Mouse (Mus musculus) lung, postnatal 0 days (tissue): ENCODE data around the gene Nsun5. TPM values are rescaled to one million over a fixed set of nuclear protein-coding genes. Genes with fewer than 3 reads are reported as not detected.

Experiments used
- ATAC-seq: fragments of 200-750 bp; cut with Nextera tagmentation; 2 replicates; pipeline ENCODE4 v1.8.0; 2017; ENCODE audit warnings: moderate library complexity
- DNase-seq: peaks from one replicate; pipeline ENCODE4 v3.0.0-alpha.2; 2016; ENCODE audit warnings: low spot score
- H3K27ac ChIP-seq: fragments of 300-500 bp; sonication (generic); 2 replicates; pipeline ENCODE4 v1.5.1; 2014; ENCODE audit warnings: antibody characterized with exemption, mild to moderate bottlenecking, low read length, mixed read lengths
- H3K27me3 ChIP-seq: fragments of 300-500 bp; sonication (generic); replicated peaks from 2 replicates; pipeline ENCODE4 v1.6.1; 2014; ENCODE audit warnings: low read length, mixed read lengths; ENCODE audit not compliant: insufficient read depth
- H3K36me3 ChIP-seq: fragments of 300-500 bp; sonication (generic); 2 replicates; pipeline ENCODE4 v1.6.1; 2014; ENCODE audit warnings: low read length, mixed read lengths; ENCODE audit not compliant: insufficient read depth
- H3K4me1 ChIP-seq: fragments of 300-500 bp; sonication (generic); 2 replicates; pipeline ENCODE4 v1.6.1; 2014; ENCODE audit warnings: antibody characterized with exemption, low read depth, low read length, mixed read lengths; ENCODE audit not compliant: insufficient read depth
- H3K4me2 ChIP-seq: fragments of 300-500 bp; sonication (generic); replicated peaks from 2 replicates; pipeline ENCODE4 v1.6.1; 2014; ENCODE audit warnings: low read depth, mild to moderate bottlenecking, low read length, moderate library complexity, mixed read lengths
- H3K4me3 ChIP-seq: fragments of 300-500 bp; sonication (generic); 2 replicates; pipeline ENCODE4 v1.5.1; 2014; ENCODE audit warnings: low read depth, low read length
- H3K9ac ChIP-seq: fragments of 300-500 bp; sonication (generic); replicated peaks from 2 replicates; pipeline ENCODE4 v1.6.1; 2014; ENCODE audit warnings: low read depth, mild to moderate bottlenecking
- H3K9me3 ChIP-seq: fragments of 300-500 bp; sonication (generic); 2 replicates; pipeline ENCODE4 v1.6.1; 2016; ENCODE audit warnings: low read length, mixed read lengths
- CTCF ChIP-seq: IDR thresholded peaks from 2 replicates; pipeline ENCODE4 v1.5.1; 2016; ENCODE audit warnings: antibody characterized with exemption, mild to moderate bottlenecking
- EP300 ChIP-seq: IDR thresholded peaks from 2 replicates; pipeline ENCODE4 v1.6.1; 2016; ENCODE audit warnings: antibody characterized with exemption, mild to moderate bottlenecking, control low read depth
- WGBS: fragments of 180-500 bp; shearing (Covaris S2); extraction: QIAGEN DNeasy Blood & Tissue Kit; methylation state at CpG from one replicate; pipeline ENCODE4 v1.1.7; 2014; 5-methylcytosine and 5-hydroxymethylcytosine counted together
- polyA plus RNA-seq: library from polyadenylated mRNA; unstranded; fragments of >200 nt; fragmentation: Nextera tagmentation; extraction: Ambion mirVana; gene quantifications from 2 replicates; pipeline ENCODE4 v1.2.1, GENCODE M21; 2015

The Nsun5 gene
- polyA plus RNA-seq, 1 experiment from 2014 or later: 13.5 TPM

DNA sequence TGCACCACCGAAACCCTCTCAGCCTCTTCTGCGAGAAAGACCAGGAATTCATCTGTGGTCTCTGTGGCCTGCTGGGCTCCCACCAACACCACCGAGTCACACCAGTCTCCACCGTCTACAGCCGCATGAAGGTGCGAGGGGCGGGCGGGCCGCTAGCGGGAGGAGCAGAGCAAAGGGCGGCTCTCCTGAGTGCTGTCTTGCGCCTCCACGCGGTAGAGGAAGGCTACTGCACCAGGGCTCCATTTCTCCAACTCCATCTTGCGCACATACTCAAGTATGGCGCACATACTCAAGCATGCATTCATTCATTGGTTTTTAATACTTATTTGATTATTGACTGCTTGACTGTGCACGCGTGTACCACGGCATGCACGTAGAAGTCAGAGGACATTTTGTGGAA, 16.2 kb upstream of the Nsun5 start:
- TF ChIP-seq CTCF (peak; percentile 53), EP300 (no peak)
- H3K27me3 ChIP-seq: no peaks in the 10 kb centered on the region
- no peak for DNase-seq
- H3K4me1 ChIP-seq: no peaks in the 10 kb centered on the region
- H3K4me3 ChIP-seq: no peak overlapping the region
- ATAC-seq: no peak
- no peak overlapping the region for H3K4me2 ChIP-seq
- no peaks in the 10 kb centered on the region for H3K9me3 ChIP-seq
- 16% methylated on average over 20 of the region's 20 CpGs for WGBS
- H3K27ac ChIP-seq: no peak overlapping the region
- no peak overlapping the region for H3K9ac ChIP-seq
- H3K36me3 ChIP-seq: no peaks in the 10 kb centered on the region

DNA sequence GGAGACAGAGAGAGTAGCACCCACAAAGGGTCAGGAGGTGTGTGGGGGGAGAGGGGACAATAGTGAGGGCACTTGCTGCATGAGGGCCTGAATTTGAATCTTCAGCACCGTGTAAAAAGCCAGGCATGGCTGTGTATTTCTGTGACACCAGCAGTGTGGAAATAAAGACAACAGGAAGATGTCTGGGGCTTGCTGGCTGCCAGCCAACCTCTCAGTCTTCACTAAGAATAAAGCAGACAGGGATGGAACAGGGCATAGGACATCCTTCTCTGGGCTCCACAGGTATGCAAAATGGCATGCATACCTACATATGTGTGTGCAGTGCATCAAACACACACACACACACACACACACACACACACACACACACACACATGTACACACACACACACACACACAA, 13.7 kb upstream of the Nsun5 start:
- Histone ChIP-seq H3K9me3 (no peaks in the 10 kb centered on the region), H3K9ac (no peak overlapping the region), H3K4me2 (no peak overlapping the region), H3K4me1 (no peaks in the 10 kb centered on the region), H3K4me3 (no peak overlapping the region), H3K36me3 (no peaks in the 10 kb centered on the region), H3K27ac (no peak overlapping the region), H3K27me3 (no peaks in the 10 kb centered on the region)
- ATAC-seq (no peak), DNase-seq (no peak)
- 20% methylated on average over 1 of the region's 1 CpGs for WGBS
- TF ChIP-seq EP300 (no peak), CTCF (no peak)

DNA sequence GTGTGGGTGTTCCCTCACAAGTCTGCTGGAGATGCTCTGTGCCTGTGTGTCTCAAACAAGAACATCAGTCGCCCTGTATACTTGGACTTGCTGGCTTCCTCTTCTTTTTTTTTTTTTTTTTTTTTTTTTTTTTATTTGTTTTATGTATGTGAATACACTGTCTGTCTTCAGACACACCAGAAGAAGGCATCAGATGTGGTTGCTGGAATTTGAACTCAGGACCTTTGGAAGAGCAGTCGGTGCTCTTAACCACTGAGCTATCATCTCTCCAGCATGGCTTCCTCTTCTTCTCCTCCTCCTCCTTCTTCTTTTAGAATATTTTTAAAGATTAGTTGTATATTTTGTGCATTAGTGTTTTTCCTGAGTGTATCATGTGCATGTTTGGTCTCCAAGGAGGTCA, 12.2 kb upstream of the Nsun5 start:
- Histone ChIP-seq H3K36me3 (no peaks in the 10 kb centered on the region), H3K4me1 (no peaks in the 10 kb centered on the region), H3K27me3 (no peaks in the 10 kb centered on the region), H3K27ac (no peak overlapping the region), H3K9ac (no peak overlapping the region), H3K4me2 (no peak overlapping the region), H3K9me3 (no peaks in the 10 kb centered on the region), H3K4me3 (no peak overlapping the region)
- no peak for ATAC-seq
- TF ChIP-seq CTCF (no peak), EP300 (no peak)
- DNase-seq: no peak
- 71% methylated on average over 2 of the region's 2 CpGs for WGBS

DNA sequence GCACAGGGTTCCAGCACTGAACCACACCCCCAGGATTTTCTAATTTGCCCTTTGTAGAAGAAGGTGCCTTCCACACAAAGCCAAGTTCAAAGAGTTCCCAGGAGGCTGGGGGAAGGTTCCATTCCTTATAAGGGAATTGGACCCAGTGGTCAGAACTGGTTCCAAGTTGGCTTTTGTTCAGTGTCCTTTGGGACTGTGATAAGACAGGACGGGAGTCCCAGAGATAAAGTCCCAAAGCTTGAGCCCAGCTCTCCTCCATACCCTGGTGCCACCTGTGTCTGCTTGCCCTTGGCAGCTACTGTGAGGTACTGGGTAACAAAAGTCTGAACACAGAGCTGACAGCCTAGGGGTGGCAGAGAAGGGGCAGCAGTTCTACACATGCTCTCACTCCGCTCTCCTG, 10.0 kb upstream of the Nsun5 start:
- no peaks in the 10 kb centered on the region for H3K36me3 ChIP-seq
- H3K4me3 ChIP-seq: no peak overlapping the region
- DNase-seq (no peak), ATAC-seq (no peak)
- H3K9me3 ChIP-seq: no peaks in the 10 kb centered on the region
- H3K4me1 ChIP-seq: no peaks in the 10 kb centered on the region
- H3K4me2 ChIP-seq: no peak overlapping the region
- no peaks in the 10 kb centered on the region for H3K27me3 ChIP-seq
- WGBS: 83% methylated on average over 2 of the region's 2 CpGs
- H3K27ac ChIP-seq: no peak overlapping the region
- TF ChIP-seq EP300 (no peak), CTCF (no peak)
- no peak overlapping the region for H3K9ac ChIP-seq

DNA sequence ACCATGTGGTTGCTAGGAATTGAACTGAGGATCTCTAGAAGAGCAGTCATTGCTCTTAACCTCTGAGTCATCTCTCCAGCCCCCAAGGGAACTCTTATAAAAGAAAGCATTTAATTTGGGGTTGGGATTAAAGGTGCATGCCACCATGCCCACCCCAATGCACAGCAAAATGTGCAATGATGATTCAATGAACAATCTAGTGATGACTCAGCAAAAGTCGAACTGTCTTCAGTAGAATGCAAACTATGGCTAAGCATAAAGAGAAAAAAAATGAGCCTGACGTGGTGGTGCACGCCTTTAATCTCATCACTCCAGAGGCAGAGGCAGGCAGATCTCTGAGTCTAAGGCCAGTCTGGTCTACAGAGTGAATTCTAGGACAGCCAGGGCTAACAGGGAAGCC, 7.2 kb upstream of the Nsun5 start:
- H3K9ac ChIP-seq: no peak overlapping the region
- ATAC-seq: no peak

DNA sequence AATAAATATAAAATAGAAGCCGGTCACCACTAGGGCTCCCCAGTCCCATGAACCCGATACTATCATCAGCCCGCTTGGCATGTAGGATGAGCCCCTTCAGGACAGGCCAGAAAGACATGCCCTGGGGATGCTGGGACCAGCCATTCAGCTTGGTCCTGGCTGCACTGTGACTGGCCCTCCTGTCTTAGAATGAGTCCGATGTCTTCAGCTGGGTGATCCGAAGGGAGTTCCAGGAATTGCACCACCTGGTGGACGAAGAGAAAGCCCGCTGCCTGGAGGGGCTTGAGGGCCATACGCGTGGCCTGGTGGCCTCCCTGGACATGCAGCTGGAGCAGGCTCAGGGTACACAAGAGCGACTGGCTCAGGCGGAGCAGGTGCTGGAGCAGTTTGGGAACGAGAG, 6.2 kb upstream of the Nsun5 start:
- H3K27ac ChIP-seq: no peak overlapping the region
- no peaks in the 10 kb centered on the region for H3K4me1 ChIP-seq
- H3K36me3 ChIP-seq: no peaks in the 10 kb centered on the region
- ATAC-seq (peak; percentile 62), DNase-seq (peak; percentile 63)
- 28% methylated on average over 12 of the region's 12 CpGs for WGBS
- no peaks in the 10 kb centered on the region for H3K27me3 ChIP-seq
- H3K9me3 ChIP-seq: no peaks in the 10 kb centered on the region
- H3K4me3 ChIP-seq: no peak overlapping the region
- no peak overlapping the region for H3K9ac ChIP-seq
- TF ChIP-seq EP300 (no peak), CTCF (peak; percentile 82)
- H3K4me2 ChIP-seq: no peak overlapping the region

More for the DNA sequence above, 7.2 kb upstream of the Nsun5 start:
- no peak overlapping the region for H3K4me2 ChIP-seq
- DNase-seq: no peak
- 77% methylated on average over 3 of the region's 3 CpGs for WGBS
- no peaks in the 10 kb centered on the region for H3K36me3 ChIP-seq
- H3K4me1 ChIP-seq: no peaks in the 10 kb centered on the region
- H3K27ac ChIP-seq: no peak overlapping the region
- no peak overlapping the region for H3K4me3 ChIP-seq
- no peaks in the 10 kb centered on the region for H3K9me3 ChIP-seq
- no peak for TF ChIP-seq CTCF
- no peak for TF ChIP-seq EP300
- H3K27me3 ChIP-seq: no peaks in the 10 kb centered on the region

DNA sequence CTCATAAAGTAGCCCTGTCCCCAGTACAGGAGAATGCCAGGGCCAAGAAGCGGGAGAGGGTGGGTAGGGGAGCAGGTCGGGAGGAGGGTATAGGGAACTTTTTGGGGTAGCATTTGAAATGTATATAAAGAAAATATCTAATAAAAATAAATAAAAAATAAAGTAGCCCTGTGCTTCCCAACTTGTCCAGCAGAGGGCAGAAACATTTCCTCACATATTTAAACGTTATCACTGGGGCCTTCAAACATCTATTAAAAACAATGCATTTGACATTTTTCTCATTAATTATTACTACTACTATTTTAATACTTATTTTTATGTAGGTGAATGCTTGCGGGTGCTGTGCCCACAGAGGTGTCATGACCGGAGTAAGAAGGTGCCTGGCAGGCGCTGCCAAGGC, 1.9 kb upstream of the Nsun5 start:
- TF ChIP-seq CTCF (peak; percentile 57), EP300 (no peak)
- DNase-seq (peak; percentile 30), ATAC-seq (no peak)
- no peaks in the 10 kb centered on the region for H3K36me3 ChIP-seq
- no peaks in the 10 kb centered on the region for H3K27me3 ChIP-seq
- H3K9me3 ChIP-seq: no peaks in the 10 kb centered on the region
- H3K4me3 ChIP-seq: no peak overlapping the region
- H3K4me1 ChIP-seq: peaks cover 4% of the 10 kb centered on the region; the same call in 1 of the 2 replicates
- no peak overlapping the region for H3K9ac ChIP-seq
- no peak overlapping the region for H3K4me2 ChIP-seq
- WGBS: 49% methylated on average over 6 of the region's 6 CpGs
- H3K27ac ChIP-seq: no peak overlapping the region
